Mouse (Mus musculus): ENCODE results near the gene 1810013L24Rik.

- no peak for TF ChIP-seq POLR2A (IDR thresholded peaks at IDR 0.05; ENCODE audit: borderline replicate concordance, extremely low read depth, insufficient read depth, insufficient read length, poor library complexity, severe bottlenecking)
- no peak for TF ChIP-seq CTCF (IDR thresholded peaks at IDR 0.05; ENCODE audit: borderline replicate concordance, extremely low read depth, insufficient read depth, insufficient read length)
Observed at GRCm38 (mm10) chr16:8880076-8880475, 50.2 kb downstream of the 1810013L24Rik start.

Measured in brain, embryonic 14.5 days (tissue).